Mouse (Mus musculus): ENCODE data around the gene Sh3bgrl2.

Gene Sh3bgrl2

GRCm38 (mm10) chr9:83560670-83561069 is 12.5 kb downstream of the Sh3bgrl2 start:
- DNase-seq (ENCODE audit: low spot score): no peak

GRCm38 (mm10) chr9:83562889-83563288 is 14.8 kb downstream of the Sh3bgrl2 start:
- DNase-seq (ENCODE audit: low spot score): no peak

- DNase-seq (ENCODE audit: low spot score): no peak
Observed at GRCm38 (mm10) chr9:83563808-83564549, 15.9 kb downstream of the Sh3bgrl2 start.

- DNase-seq (ENCODE audit: low spot score): no peak
Observed at GRCm38 (mm10) chr9:83564934-83565652, 17.0 kb downstream of the Sh3bgrl2 start.

GRCm38 (mm10) chr9:83566141-83566540 is 18.0 kb downstream of the Sh3bgrl2 start:
- DNase-seq (ENCODE audit: low spot score): no peak

GRCm38 (mm10) chr9:83568125-83568524 is 20.0 kb downstream of the Sh3bgrl2 start:
- DNase-seq (ENCODE audit: low spot score): no peak

GRCm38 (mm10) chr9:83568937-83569336 is 20.8 kb downstream of the Sh3bgrl2 start:
- no peak for DNase-seq (ENCODE audit: low spot score)

GRCm38 (mm10) chr9:83569898-83570297 is 21.8 kb downstream of the Sh3bgrl2 start:
- DNase-seq (ENCODE audit: low spot score): no peak

- no peak for DNase-seq (ENCODE audit: low spot score)
Observed at GRCm38 (mm10) chr9:83571315-83571714, 23.2 kb downstream of the Sh3bgrl2 start.

GRCm38 (mm10) chr9:83572326-83572725 is 24.2 kb downstream of the Sh3bgrl2 start:
- DNase-seq (ENCODE audit: low spot score): no peak

- DNase-seq (ENCODE audit: low spot score): no peak
Observed at GRCm38 (mm10) chr9:83572870-83573269, 24.7 kb downstream of the Sh3bgrl2 start.

GRCm38 (mm10) chr9:83573588-83573987 is 25.5 kb downstream of the Sh3bgrl2 start:
- DNase-seq (ENCODE audit: low spot score): no peak

GRCm38 (mm10) chr9:83575403-83575802 is 27.3 kb downstream of the Sh3bgrl2 start:
- DNase-seq (ENCODE audit: low spot score): no peak

- DNase-seq (ENCODE audit: low spot score): no peak
Observed at GRCm38 (mm10) chr9:83576018-83576688, 28.0 kb downstream of the Sh3bgrl2 start.

GRCm38 (mm10) chr9:83576689-83577057 is 28.5 kb downstream of the Sh3bgrl2 start:
- no peak for DNase-seq (ENCODE audit: low spot score)

GRCm38 (mm10) chr9:83577260-83577659 is 29.1 kb downstream of the Sh3bgrl2 start:
- no peak for DNase-seq (ENCODE audit: low spot score)

- no peak for DNase-seq (ENCODE audit: low spot score)
Observed at GRCm38 (mm10) chr9:83579049-83579448, 30.9 kb downstream of the Sh3bgrl2 start.

- DNase-seq (ENCODE audit: low spot score): no peak
Observed at GRCm38 (mm10) chr9:83582748-83583147, 34.6 kb downstream of the Sh3bgrl2 start.

- DNase-seq (ENCODE audit: low spot score): no peak
Observed at GRCm38 (mm10) chr9:83586316-83587050, 38.4 kb downstream of the Sh3bgrl2 start.

GRCm38 (mm10) chr9:83587116-83587515 is 39.0 kb downstream of the Sh3bgrl2 start:
- DNase-seq (ENCODE audit: low spot score): no peak

GRCm38 (mm10) chr9:83589063-83589462 is 40.9 kb downstream of the Sh3bgrl2 start:
- DNase-seq (ENCODE audit: low spot score): no peak

Measured in urinary bladder, postnatal 10 days (tissue).